Mouse (Mus musculus) liver, postnatal 0 days (tissue): ENCODE data around the gene Gfod1. TPM values are rescaled to one million over a fixed set of nuclear protein-coding genes. Genes with fewer than 3 reads are reported as not detected.

Experiments
- ATAC-seq: fragments of 200-750 bp; cut with Nextera tagmentation; 2 replicates; pipeline ENCODE4 v1.8.0; 2017; ENCODE audit warnings: mild to moderate bottlenecking, moderate library complexity
- DNase-seq: peaks from one replicate; pipeline ENCODE4 v3.0.0-alpha.2; 2016
- H3K27ac ChIP-seq: fragments of 300-500 bp; sonication (generic); 2 replicates; pipeline ENCODE4 v1.5.1; 2014; ENCODE audit warnings: antibody characterized with exemption, moderate library complexity, mild to moderate bottlenecking, low read depth
- H3K27me3 ChIP-seq: fragments of 300-500 bp; sonication (generic); 2 replicates; pipeline ENCODE4 v1.6.1; 2014; ENCODE audit warnings: low read length, control low read depth, mixed read lengths; ENCODE audit not compliant: insufficient read depth
- H3K36me3 ChIP-seq: fragments of 300-500 bp; sonication (generic); replicated peaks from 2 replicates; pipeline ENCODE4 v1.6.1; 2014; ENCODE audit warnings: mild to moderate bottlenecking, control low read depth, low read length, moderate library complexity, mixed read lengths; ENCODE audit not compliant: insufficient read depth
- H3K4me1 ChIP-seq: fragments of 300-500 bp; sonication (generic); 2 replicates; pipeline ENCODE4 v1.6.1; 2014; ENCODE audit warnings: antibody characterized with exemption, mild to moderate bottlenecking, control low read depth; ENCODE audit not compliant: insufficient read depth
- H3K4me2 ChIP-seq: fragments of 300-500 bp; sonication (generic); 2 replicates; pipeline ENCODE4 v1.6.1; 2014; ENCODE audit warnings: low read depth, mild to moderate bottlenecking, low read length, moderate library complexity, mixed read lengths
- H3K4me3 ChIP-seq: fragments of 300-500 bp; sonication (generic); 2 replicates; pipeline ENCODE4 v1.5.1; 2014; ENCODE audit warnings: low read depth, low read length
- H3K9ac ChIP-seq: fragments of 300-500 bp; sonication (generic); replicated peaks from 2 replicates; pipeline ENCODE4 v1.6.1; 2014; ENCODE audit warnings: mild to moderate bottlenecking, moderate library complexity
- H3K9me3 ChIP-seq: fragments of 300-500 bp; sonication (generic); 2 replicates; pipeline ENCODE4 v1.6.1; 2016; ENCODE audit warnings: mild to moderate bottlenecking, control low read depth, low read length, mixed read lengths
- CTCF ChIP-seq: sonication (generic); IDR thresholded peaks from 2 replicates; pipeline ENCODE4 v1.5.1; 2016; ENCODE audit warnings: antibody characterized with exemption, low read depth
- EP300 ChIP-seq: IDR thresholded peaks from 2 replicates; pipeline ENCODE4 v1.6.1; 2016; ENCODE audit warnings: antibody characterized with exemption, low read depth, mild to moderate bottlenecking
- WGBS: fragments of 180-500 bp; shearing (Covaris S2); extraction: QIAGEN DNeasy Blood & Tissue Kit; methylation state at CpG from one replicate; pipeline ENCODE4 v1.1.7; 2014; ENCODE audit not compliant: insufficient replicate concordance; 5-methylcytosine and 5-hydroxymethylcytosine counted together
- polyA plus RNA-seq: library from polyadenylated mRNA; unstranded; fragments of >200 nt; fragmentation: Nextera tagmentation; extraction: Ambion mirVana; gene quantifications from 2 replicates; pipeline ENCODE4 v1.2.1, GENCODE M21; 2015

The Gfod1 gene
- polyA plus RNA-seq, 1 experiment from 2014 or later: 0.81 TPM

GRCm38 (mm10) chr13:43199282-43199681 is 104.7 kb downstream of the Gfod1 start:
- WGBS: 72% methylated on average over 7 of the region's 7 CpGs
- Histone ChIP-seq H3K4me3 (no peak overlapping the region), H3K36me3 (peaks cover 9% of the 10 kb centered on the region; the same call in 1 of the 2 replicates), H3K27ac (no peak overlapping the region), H3K4me1 (peaks cover 20% of the 10 kb centered on the region), H3K27me3 (no peaks in the 10 kb centered on the region), H3K4me2 (0 out of 2 replicates have a peak overlapping the region, but pooled peaks have one; percentile 4), H3K9ac (no peak overlapping the region), H3K9me3 (no peaks in the 10 kb centered on the region)
- ATAC-seq (no peak), DNase-seq (no peak)
- TF ChIP-seq EP300: no peak
- no peak for TF ChIP-seq CTCF

GRCm38 (mm10) chr13:43197187-43197586 is 106.8 kb downstream of the Gfod1 start:
- no peak for ATAC-seq
- DNase-seq: peak; percentile 28
- Histone ChIP-seq H3K4me2 (no peak overlapping the region), H3K9ac (no peak overlapping the region), H3K36me3 (peaks cover 9% of the 10 kb centered on the region; the same call in 1 of the 2 replicates), H3K9me3 (no peaks in the 10 kb centered on the region), H3K27ac (no peak overlapping the region), H3K4me3 (no peak overlapping the region), H3K4me1 (peaks cover 35% of the 10 kb centered on the region), H3K27me3 (no peaks in the 10 kb centered on the region)
- peak; percentile 50 for TF ChIP-seq CTCF
- TF ChIP-seq EP300: no peak
- WGBS: 52% methylated on average over 6 of the region's 6 CpGs

- Histone ChIP-seq H3K4me3 (no peak overlapping the region), H3K27ac (no peak overlapping the region), H3K9me3 (no peaks in the 10 kb centered on the region), H3K4me1 (peaks cover 42% of the 10 kb centered on the region), H3K9ac (no peak overlapping the region), H3K4me2 (no peak overlapping the region), H3K27me3 (no peaks in the 10 kb centered on the region), H3K36me3 (peaks cover 9% of the 10 kb centered on the region; the same call in 1 of the 2 replicates)
- ATAC-seq (no peak), DNase-seq (peak; percentile 38)
- TF ChIP-seq EP300 (peak; percentile 41; the same call in 1 of the 2 replicates), CTCF (peak; percentile 62)
- WGBS: 29% methylated on average over 7 of the region's 7 CpGs
Measured at GRCm38 (mm10) chr13:43196000-43196399, 108.0 kb downstream of the Gfod1 start.

- peaks cover 41% of the 10 kb centered on the region for H3K4me1 ChIP-seq
- DNase-seq (no peak), ATAC-seq (no peak)
- H3K4me2 ChIP-seq: no peak overlapping the region
- H3K36me3 ChIP-seq: no peaks in the 10 kb centered on the region; the same call in 1 of the 2 replicates
- H3K9me3 ChIP-seq: no peaks in the 10 kb centered on the region
- H3K27me3 ChIP-seq: no peaks in the 10 kb centered on the region
- no peak overlapping the region for H3K4me3 ChIP-seq
- no peak overlapping the region for H3K9ac ChIP-seq
- 84% methylated on average over 8 of the region's 8 CpGs for WGBS
- H3K27ac ChIP-seq: no peak overlapping the region
- no peak for TF ChIP-seq EP300
- TF ChIP-seq CTCF: no peak
Measured at GRCm38 (mm10) chr13:43193932-43194331, 110.0 kb downstream of the Gfod1 start.

GRCm38 (mm10) chr13:43193266-43193665 is 110.7 kb downstream of the Gfod1 start:
- Histone ChIP-seq H3K4me2 (peak overlapping the region; percentile 42; the same call in 1 of the 2 replicates), H3K4me3 (no peak overlapping the region), H3K4me1 (peaks cover 41% of the 10 kb centered on the region), H3K9ac (no peak overlapping the region), H3K27me3 (no peaks in the 10 kb centered on the region), H3K27ac (no peak overlapping the region), H3K9me3 (no peaks in the 10 kb centered on the region), H3K36me3 (no peaks in the 10 kb centered on the region; the same call in 1 of the 2 replicates)
- TF ChIP-seq EP300 (peak; percentile 95), CTCF (no peak)
- DNase-seq: peak; percentile 27
- peak; percentile 74 for ATAC-seq
- 14% methylated on average over 7 of the region's 7 CpGs for WGBS

GRCm38 (mm10) chr13:43191741-43192192 is 112.2 kb downstream of the Gfod1 start:
- no peaks in the 10 kb centered on the region for H3K27me3 ChIP-seq
- DNase-seq: peak; percentile 77
- peak overlapping the region; percentile 17 for H3K4me3 ChIP-seq
- ATAC-seq: peak; percentile 78
- 2% methylated on average over 14 of the region's 14 CpGs for WGBS
- peak overlapping the region; percentile 53; the same call in 1 of the 2 replicates for H3K27ac ChIP-seq
- TF ChIP-seq EP300 (peak; percentile 95), CTCF (no peak)
- peak overlapping the region; percentile 54 for H3K4me2 ChIP-seq
- no peaks in the 10 kb centered on the region; the same call in 1 of the 2 replicates for H3K36me3 ChIP-seq
- H3K9ac ChIP-seq: no peak overlapping the region; the same call in 1 of the 2 replicates
- H3K4me1 ChIP-seq: peaks cover 41% of the 10 kb centered on the region
- H3K9me3 ChIP-seq: no peaks in the 10 kb centered on the region
